Mouse (Mus musculus): ENCODE results near the gene Tmx4.
"Not testable (repeated sequence)": the region's sequence is repeated elsewhere in the genome, so short reads cannot be mapped to it uniquely, and the experiment has no call there.

The Tmx4 gene

DNA sequence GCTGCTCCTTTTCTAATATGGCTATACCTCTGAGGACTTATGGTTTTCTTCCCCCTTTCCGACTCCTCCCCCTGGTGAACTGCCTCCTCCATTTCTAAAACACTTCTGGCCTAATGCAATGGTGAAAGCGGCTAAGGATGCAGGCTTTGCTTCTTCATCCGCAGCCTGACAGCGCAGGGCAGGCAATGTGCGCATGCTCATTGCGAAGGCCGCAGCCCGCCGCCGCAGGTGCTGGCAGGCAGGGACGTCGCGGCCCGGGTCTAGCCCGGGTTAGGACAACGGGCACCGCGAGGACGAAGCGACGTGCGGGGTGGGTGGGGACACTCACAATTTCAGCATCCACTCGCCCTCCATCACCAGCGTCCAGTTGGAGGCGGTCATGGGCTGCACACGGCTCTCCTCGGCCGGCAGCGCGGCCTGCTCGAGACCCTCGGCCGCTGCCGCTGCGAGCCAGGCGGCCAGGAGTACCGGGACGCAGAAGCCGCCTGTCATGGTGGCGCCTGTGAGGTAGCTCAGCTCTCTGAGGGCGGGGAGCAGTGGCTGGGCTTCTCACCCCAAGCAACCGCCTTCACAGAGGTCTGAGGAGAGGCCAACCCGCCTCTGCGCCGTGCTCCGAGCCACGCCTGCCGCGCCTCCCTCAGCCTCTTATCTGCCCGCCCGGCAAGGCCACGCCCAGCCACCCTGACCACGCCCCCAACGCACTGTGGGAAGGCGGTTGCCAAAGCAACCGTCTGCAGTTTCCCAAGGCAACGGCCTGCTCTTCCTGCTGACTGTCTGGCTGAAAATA, at the start of gene Tmx4:
Tmx4 (minus strand) TSS at position 632 of the 787 bp plus-strand sequence.
- DNase-seq = peak; percentile 99

DNA sequence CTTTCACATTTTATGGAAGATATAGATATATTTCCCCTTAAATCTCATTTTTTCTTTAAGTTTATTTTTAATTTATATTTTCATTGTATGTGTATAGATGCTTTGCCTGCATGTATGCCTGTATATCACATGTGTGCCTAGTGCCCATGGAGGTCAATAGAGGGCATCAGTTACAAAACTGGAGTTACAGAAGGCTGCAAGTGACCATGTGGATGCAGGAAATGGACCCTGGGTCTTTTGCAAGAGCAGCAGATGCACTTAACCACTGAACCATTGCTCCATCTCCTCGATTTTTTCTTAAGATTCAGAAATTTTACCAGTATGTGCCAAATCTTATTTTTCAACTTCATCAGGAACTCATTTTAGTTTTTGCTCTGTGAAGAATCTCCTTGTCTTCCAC, 48.2 kb upstream of the Tmx4 start:
- no peak for DNase-seq

DNA sequence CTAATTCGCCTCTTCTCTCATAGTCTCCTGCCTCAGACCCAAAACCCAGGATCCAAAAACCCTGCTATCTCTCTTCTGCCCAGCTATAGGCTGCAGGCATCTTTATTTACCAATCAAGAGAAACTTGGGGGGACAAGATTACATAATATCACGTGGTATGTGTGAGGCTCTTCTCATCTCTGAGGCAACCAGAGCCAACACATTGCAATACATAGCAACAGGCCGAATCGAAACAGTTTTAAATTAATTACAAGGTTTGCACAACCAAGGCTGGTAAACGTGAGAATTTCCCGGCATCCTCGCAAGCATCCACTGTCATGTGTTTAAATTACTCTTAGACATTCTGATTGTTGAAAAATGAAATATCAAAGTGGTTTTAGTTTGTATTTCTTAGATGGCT, 47.1 kb upstream of the Tmx4 start:
- DNase-seq = no peak

DNA sequence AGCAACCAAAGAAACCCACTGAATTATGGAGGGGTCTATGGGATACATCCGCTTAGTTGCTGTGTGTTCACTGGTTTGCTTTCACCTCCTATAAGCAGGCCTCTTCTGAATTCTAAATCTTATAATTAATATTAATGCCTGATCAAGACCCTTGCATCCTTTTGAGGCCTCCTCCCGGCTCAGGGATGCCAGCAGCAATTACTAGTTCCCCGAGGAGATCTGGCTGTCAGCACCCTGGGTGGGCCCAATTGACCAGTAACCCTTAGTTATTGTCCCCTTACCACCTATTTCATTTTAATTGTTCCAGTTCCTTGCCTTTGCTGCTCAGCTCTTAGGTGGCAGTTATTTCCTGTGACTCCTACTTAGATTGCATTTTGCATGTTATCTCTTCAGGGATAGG, 38.4 kb upstream of the Tmx4 start:
- no peak for DNase-seq

DNA sequence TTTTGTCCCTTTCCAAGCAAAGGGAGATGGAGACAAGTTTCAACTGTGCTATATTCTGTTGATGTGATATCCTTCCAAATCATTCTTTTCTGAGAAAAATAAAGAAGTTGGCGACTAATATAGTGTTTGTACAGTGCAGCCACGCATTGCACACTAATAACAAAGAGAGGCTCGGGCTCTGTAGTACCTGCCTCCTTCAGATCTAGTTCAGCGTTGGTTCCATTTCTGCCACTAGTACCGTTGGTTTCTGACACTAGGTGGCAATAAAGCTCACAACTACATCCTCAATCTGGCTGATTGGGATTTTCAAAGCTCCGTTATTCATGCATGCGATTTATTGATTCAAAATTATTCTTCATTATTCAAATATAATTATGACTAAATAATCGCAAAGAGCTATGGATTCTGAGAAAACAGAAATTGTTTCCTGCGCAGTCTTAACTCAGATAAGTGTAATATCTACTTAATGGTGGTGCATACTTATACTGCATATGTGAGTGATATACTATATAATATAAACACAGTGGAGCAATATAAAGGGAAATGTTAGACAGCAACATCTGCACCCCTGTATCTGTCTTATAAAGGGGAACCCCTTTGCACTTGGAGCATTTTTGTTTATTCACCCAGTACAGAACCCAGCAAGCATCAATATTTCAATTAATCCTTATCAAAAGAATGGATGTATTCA, 37.5 kb upstream of the Tmx4 start:
- DNase-seq = peak; percentile 3 to 20

DNA sequence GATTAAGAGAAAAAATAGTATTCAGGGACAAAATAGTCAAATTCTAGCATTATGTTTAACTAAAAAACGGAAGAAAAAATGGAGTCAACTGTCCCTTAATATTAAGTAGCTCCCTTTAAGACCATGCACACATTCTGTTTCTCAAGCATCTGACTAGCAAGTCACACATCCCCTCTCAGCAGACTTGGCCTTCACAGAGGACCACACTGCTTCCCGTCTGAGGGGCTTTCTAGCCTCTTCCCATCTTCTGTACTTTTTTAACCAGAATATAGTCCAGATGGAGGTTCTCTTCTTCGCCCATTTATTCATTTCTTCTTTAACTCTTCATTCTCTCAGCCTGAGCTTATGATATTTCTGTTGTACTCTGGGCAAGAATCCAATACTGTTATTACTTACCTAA, 35.6 kb upstream of the Tmx4 start:
- no peak for DNase-seq

DNA sequence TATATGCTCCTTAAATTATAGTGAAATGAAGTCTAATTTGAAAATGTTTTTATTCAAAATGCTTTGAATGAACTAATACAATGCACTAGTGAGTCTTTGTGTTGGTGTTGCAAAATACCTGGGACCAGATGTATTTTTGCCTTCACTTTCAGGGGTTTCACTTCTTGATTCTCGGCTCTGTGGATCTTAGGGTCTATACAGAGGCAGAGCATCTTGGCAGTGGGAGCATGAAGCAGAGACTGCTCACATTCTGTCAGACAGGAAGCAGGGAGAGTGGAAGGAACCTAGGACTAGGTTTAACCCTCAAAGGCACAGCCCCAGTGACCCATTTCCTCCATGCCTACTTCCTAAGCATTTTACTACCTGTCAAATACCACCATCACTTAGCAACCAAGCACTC, 31.5 kb upstream of the Tmx4 start:
- no peak for DNase-seq

DNA sequence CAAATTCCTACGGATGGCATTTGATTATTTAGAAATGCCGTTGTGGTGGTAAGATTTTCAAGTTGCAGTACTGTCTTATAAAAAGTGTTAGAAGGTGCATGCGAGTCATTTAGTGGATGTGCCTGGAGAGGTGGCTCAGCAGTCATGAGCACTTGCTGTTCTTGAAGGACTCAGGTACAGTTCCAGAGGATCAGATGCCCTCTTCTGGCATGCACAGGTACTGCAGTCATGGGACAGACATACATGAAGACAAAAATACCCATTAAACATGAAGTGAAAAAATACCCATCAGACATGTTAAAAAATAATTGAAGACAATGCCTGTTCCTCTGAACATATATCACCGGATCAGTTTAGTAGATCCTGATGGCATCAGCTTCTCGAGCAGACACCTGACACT, 29.7 kb upstream of the Tmx4 start:
- DNase-seq = peak; percentile 4 to 60

DNA sequence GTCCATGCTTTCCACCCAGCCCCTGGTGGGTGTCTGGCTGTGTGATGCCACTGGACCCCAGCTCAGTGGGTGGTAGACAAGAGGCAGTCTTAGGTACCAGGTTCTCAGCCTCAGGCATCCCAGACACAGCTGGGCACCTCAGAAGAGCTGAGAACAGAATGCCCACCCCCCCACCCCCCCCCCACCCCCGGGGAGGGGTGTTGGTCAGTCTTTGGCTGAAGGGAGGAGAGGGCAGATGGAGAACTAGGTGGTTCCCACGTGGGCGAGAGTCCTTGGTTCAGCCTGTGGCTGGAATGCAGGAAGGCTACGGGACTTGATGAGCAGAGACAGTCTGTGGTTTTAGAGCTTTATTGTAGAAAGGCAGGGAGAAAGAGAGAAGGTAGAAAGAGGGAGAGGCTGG, 12.5 kb upstream of the Tmx4 start:
- no peak for DNase-seq

DNA sequence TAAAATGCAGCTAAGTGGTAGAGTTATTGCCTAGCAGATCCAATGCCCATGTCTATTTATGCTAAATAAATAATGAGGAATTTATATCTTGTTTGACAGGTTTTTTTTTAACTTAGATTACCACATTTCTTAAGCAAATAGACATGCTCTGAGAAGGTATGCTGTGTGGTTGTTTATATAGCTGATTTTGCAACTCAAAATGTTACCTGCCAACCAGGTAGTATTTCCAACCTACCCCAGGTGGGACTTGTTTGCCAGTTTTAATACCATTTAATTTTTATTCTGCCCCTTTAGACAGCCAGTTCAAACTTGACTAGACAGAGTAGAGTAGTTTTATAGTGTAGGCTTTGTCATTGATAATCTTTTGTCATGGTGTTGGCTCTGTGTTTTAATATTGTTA, 10.7 kb upstream of the Tmx4 start:
- no peak for DNase-seq

DNA sequence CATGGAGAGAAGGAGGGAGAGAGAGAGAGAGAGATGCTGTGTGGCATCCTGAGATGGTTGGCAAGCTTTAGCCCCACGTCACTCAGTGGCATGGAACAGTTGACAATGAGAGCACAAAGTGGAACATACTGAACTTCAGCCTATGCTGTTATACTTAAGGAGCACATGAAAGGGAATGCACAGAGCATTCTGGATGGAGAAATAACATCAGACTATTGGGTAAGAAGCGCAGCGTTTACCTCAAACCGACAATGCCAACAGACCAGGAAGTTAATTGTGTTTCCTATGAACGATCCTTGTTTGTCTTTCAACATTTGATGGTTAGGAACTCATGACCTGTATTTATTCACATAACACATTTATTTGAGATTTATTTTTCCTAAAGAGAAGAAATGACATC, 8.8 kb upstream of the Tmx4 start:
- DNase-seq = no peak

DNA sequence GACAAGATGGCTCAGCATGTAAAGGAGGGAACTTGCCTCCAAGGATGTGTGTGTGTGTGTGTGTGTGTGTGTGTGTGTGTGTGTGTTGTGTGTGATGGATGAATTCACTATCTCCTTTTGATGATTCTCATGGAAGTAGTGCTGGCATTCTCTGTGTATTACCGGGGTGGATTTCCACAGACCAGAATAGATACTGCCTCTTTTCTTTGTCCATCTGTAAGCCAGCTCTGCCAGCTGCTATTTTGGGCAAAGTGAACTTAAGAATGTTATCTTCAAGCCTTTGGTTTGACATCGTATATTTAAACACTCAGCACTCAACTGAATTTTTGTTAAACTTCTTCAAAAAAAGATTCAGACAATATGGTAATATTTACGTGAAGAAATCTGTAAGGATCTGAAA, 5.1 kb upstream of the Tmx4 start:
- no peak for DNase-seq

DNA sequence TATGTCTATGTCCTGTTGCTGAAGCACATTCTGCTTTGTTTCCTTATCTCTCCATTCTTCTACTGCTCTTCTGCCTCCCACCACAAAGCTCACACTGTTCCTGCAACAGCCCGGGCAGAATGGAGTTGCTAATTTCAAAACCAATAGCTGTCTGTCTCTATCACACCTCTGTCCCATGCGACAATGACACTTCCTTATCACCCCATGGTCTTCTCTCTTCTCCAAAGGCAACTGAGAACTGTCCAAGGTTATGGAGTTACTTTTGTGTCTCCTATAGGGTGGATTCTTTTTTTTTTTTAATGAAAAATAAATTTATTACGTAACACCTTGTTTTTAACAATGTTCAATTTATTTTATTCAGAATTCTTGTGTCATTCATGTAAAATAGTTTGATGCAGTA, 1.8 kb upstream of the Tmx4 start:
- DNase-seq = no peak

DNA sequence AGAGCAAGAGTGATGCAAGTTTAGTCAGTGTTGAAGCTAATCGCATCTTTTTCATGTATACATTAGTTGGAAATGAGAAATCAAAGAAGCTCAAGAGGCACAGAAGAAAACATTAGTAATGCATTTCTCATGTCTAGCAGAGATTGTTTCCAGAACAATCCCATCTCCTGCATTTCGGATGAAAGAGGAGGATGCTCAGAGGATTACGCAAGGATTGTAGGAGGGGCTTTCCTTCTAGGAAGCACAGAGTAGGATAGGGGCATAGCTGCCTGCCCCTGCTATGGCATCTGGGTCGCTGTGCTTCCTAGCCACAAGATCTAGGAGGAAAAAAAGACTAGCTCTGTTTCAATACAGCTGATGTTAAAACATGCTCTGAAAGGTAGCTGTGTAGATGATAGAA, 1.2 kb upstream of the Tmx4 start:
- no peak for DNase-seq

DNA sequence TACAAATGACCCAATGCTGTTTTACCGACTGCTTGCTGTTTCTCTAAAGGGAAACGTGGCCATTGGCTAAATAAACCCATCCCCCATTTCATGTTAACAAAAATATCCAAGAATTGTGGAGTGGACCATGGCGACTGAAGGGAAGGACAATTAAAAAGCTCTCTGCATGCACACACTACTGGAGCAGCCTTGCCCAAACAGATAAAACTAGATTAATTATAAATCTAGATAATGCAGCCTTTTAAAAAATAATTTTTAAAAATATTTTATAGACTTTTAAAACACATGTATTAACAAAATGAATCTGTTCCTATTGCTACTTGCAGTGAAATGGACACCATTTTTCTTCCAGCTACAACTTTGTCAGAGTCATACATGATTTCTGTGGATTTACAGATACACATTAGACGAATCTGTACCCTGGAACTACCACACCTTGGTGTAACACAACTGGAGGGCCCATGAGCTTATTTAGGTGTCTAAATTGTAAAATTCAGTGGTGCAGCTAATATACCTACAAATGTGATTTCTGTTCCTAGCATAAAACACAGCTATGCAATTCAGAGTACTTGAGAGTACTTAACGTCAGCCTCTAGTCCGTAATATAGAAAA, 462 bp upstream of the Tmx4 start:
- DNase-seq = no peak

DNA sequence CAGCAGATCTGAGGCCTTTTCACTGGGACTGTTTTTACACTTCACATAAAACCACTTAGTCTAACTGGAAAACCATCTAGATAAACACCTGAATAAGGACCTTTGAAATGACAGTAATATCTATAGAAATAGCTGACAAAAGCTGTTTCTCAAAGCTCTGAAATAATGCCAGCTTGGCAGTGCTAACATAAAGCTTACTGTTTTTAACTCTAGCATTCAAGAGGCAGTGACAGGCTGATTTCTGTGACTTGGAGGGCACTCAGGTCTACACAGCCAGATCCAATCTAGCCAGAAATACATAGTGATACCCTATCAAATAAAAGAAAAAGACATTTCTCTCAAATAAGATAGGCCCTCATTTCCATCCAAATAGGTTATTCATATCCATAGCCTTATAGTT, 1.6 kb downstream of the Tmx4 start:
- no peak for DNase-seq

DNA sequence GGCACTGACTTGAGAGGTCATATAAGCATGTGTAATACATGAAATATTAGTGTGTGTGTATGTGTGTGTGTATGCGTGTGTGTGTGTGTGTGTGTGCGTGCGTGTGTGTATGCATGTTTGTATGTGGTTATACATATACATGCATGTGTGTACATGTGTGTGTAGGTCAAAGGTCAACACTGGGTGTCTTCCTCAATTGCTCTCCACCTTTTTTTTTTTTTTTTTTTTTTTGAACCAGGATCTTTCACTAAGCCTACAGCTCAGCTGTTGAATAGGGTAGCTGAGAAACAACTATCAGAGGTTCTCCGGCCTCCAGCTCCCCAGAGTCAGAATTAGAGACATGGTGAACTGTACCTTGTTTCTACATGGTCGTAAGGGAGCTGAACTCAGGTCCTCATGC, 2.6 kb downstream of the Tmx4 start:
- DNase-seq = no peak

DNA sequence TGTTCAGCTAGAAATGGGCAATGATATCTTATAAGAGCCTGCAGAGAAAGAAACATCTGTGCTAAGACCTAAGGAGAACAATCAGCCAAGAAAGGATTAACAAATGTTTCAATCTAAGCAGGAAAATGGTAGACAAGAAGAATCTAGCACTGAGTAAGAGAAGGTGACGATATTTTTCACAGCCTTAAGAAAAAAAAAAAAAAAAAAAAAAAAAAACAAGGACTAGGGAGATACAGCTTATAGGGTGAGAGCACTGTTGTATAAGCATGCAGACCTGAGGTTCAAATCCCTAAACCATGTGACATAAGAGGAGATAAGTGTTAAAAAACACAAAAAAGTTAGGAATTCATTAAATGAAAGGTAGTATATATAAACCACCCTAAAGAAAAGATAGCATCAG, 3.5 kb downstream of the Tmx4 start:
- no peak for DNase-seq

DNA sequence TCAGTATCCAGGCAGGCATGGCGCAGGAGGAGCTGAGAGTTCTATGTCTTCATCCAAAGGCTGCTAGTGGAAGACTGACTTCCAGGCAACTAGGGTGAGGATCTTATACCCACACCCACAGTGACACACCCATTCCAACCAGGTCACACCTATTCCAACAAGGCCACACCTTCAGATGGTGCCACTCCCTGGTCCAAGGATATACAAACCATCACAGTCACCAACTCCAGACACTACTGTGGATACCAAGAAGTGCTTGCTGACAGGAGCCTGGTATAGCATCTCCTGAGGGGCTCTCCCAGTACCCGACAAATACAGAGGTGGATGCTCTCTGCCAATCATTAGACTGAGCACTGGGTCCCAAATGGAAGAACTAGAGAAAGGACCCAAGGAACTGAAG, 15.4 kb downstream of the Tmx4 start:
- not testable (repeated sequence) for DNase-seq

DNA sequence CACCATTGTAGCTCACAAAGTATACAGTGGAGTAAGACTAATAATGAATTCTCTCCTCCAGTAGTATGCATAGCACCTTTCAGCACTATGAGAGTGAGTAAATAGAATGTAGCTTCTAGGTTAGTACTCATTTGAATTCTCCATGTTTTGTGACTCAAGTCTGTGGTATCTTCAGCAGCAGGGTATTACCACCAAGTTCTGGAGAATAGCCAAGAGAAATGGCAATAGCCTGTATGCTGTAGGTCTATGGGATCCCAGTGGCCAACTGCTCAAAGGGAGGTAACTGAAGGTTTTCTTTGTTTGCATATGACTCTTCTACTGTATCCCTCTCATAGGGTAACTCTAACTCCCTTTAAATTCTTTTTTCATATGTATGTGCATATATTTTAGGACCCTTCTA, 39.0 kb downstream of the Tmx4 start:
- DNase-seq = no peak

DNA sequence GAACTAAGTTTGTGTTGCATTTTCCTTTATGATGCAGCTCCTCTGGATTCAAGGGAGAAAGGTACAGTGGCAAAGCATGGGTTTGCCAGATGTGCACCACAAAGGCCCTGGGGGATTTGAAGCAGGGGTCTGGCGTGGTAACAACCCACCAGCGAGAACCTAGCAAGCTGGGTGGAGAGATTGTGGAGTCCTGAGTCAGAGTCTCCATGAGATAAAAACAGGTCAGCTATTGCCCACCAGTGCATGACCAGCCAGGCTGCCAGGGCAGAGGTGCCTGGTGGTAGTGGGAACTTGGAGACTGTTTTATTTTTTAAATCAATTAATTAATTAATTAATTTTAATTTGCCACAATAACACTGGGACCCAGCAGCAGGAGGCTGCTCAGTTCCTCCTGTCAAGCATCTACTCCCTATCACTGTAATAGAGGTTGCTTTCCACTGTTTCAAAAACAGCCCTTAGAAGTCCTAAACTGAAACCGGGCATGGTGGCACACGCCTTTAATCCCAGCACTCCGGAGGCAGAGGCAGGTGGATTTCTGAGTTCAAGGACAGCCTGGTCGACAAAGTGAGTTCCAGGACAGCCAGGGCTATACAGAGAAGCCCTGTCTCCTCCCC, 52.8 kb downstream of the Tmx4 start:
- no peak for DNase-seq

DNA sequence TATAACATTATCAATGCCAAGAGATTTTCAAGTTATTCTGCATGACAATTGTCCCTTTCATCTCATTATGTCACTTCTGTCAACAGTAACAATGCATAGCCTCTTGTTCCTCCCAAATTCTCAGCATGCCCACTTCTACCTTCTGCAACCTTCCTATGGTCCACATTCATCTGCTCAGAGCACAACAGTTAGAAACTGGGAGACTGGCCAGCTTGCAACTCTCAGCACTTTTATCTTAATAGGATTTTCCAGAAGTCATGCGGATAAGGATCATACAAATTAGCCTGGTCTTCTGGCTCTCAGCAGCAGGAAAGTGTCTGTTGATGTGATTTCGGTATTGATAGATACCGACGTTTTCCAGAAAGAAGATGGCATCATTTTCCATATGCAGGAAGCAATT, 58.7 kb downstream of the Tmx4 start:
- DNase-seq = no peak

DNA sequence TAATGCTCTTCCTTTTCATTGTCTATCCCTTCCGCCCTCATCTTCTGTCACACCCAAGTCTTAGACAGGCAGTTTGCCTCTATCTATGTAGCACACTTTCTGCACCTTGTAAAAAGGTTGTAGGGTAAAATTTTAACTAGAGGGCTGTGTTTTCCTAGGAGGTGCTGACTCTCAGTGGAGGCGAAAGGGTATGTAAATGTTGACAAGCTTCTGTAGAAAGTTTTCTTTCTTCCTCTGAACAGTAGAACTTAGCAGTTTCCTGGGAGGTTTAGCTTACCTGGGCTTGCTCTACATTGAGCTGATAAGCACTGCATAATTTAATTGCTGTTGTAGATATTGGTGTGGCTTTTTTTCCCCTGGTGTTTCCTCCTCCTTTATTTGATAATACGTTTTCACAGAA, 84.5 kb downstream of the Tmx4 start:
- DNase-seq = no peak

DNA sequence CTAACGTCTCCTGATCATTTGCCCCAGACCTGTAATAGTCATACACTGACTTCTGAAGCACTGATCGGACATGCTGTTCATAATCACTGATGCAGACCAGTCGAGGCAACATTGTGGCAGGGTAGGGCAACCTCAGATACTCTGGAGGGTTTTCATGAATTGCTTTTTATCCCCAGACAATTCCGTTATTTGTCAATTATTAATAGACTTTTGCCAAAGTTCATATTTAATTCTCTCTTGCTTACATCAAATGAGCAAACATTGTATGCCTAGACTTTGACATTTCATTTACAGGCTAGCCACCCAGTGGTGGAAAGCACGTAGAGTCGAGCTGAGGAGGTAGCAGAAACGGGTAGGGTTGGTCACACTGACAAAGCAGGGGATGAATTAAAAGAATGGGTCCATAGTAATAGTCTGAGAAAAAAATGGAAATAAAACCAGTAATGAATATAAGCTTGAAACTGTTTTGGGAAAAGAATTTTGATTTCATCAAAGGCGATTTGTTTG, 89.7 kb downstream of the Tmx4 start, which contains the start of gene Hao1:
Hao1 (minus strand) TSS at position 148 of the 507 bp plus-strand sequence.
- no peak for DNase-seq

Data from kidney, adult 8-10 months (tissue).